Mouse (Mus musculus) ovary, postnatal 10 days (tissue): ENCODE results near the gene Ankrd7.
A peak's percentile ranks its signal among the peaks of the same experiment; 100 is the strongest.
"Not testable (repeated sequence)": the region's sequence is repeated elsewhere in the genome, so short reads cannot be mapped to it uniquely, and the experiment has no call there.

Experiments
- DNase-seq: peaks from one replicate; pipeline ENCODE4 v3.0.0; 2022; ENCODE audit warnings: low spot score

Ankrd7 gene

GRCm38 (mm10) chr6:18866018-18866417 lies at the start of gene Ankrd7:
Ankrd7 (plus strand) TSS chr6:18866318.
- DNase-seq, result no peak

GRCm38 (mm10) chr6:18819343-18819742 lies 46.8 kb upstream of the Ankrd7 start:
- no peak for DNase-seq

GRCm38 (mm10) chr6:18820246-18820645 lies 45.9 kb upstream of the Ankrd7 start:
- no peak for DNase-seq

DNA sequence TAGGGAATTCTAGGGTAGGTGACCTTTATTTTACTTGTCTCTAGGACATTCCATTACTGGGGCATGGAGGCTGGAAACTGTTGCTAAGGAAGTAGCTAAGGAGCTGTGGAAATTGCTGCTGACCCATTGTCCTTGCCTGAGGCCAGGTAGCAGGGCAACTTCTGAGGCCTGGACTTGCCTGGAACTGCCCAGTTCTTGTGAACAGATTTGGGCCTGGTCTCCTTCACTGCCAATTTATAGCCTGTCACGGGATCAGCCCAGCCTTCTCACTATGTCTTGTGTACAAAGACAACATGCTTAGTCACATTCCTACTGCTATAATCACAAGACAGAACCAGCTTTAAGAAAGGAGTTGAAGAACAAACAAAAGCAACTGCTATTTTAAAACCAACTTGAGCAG lies 43.3 kb upstream of the Ankrd7 start:
- DNase-seq, result no peak

GRCm38 (mm10) chr6:18832958-18833357 lies 33.2 kb upstream of the Ankrd7 start:
- no peak for DNase-seq

GRCm38 (mm10) chr6:18844529-18844928 lies 21.6 kb upstream of the Ankrd7 start:
- DNase-seq, result not testable (repeated sequence)

DNA sequence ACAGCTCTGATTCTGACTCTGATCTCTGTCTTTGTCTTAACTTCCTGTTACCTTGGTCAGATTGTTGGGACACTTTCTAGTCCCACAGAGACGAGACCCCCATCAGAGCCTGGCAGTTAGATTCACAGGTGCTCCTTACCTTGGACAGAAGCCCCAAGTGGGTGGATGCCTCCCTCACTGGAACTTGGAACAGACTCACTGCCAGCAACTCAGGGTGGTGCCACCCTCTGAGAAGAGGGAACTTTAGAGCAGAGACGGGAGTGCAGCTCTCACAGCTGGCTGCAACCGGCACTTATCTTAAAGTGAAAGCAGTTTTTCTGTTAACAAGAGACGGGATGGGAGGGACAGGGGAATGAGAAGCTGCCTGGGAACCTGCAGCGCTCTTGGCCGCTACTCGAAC lies 20.5 kb upstream of the Ankrd7 start:
- not testable (repeated sequence) for DNase-seq

- peak; percentile 94 for DNase-seq
These were observed 17.9 kb upstream of the Ankrd7 start, which contains the start of gene Lsm8 for GRCm38 (mm10) chr6:18848051-18848701. Lsm8 (plus strand) TSS chr6:18848579.

DNA sequence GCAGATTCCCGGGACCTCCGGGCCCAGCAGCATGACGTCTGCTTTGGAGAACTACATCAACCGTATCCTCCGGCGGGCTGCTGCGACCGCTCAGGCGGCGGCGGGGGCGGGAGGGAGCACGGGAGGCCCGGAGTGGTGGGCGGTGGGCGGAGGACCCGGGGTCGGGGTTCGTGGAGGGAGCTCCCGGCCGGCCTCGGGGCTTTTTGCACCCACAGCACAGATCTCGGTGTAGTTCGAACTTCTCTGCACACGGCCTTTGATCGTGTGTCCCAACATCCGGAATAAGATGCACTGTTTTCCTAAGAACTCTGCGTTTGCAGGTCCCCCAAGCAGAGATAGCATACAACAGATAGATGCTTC lies 17.4 kb upstream of the Ankrd7 start:
- DNase-seq, result no peak

DNA sequence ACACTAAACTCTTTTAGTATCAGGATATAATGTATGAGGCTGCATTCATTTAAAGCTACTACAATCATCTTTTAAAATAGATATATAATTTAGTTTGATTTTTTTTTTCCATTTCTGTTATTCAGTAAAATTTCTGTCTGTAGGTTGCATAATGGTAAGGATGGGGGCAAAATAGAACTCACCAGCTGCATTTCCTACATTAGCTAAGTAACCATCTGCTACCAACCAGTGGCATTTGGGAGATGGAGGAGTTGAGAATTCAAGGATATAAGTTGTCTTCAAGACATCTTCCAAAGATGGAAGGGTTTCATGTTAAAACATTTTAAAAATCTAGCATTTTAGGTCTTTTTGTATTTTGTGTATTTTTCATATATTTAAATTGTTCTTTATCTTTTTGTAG lies 10.8 kb upstream of the Ankrd7 start:
- DNase-seq, result no peak

DNA sequence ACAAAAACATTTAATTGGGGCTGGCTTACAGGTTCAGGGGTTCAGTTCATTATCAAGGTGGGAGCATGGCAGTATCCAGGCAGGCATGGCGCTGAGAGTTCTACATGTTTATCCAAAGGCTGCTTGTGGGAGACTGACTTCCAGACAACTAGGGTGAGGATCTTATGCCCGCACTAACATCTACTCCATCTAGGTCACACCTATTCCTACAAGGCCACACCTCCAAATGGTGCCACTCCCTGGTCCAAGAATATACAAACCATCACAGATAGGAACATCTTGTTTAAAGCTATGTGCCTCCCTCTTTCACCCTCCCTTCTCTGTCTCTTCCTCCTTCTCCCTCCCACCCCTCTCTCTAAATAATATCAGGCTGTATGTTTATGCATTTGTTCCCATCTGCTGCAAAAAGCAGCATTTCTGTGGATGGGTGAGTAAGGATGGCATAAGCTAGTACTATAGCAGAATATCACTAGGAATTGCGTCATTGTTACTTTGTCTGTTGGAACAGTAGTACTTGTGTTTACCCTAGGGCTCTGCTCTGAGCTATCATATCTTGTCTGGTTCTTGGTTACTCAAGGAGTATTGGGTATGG lies 9.5 kb upstream of the Ankrd7 start:
- DNase-seq, result no peak

DNA sequence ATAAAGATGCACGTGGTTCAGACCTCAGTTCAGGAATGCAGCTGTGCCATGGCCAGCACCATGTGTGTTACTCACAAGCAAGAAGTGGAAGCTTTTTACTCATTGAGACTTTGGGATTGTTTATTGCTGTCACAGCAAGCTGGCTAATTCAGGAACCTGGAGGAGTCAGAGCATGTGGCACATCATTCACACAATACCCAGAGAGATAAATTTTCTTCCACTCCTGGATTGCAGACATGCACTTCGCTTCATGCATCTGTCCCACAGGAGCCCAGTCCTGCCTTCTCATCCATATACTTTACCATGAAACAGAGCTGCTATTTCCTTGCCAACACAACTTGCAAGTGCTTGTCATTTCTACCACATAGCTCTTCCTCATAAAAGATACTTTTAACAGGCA lies 22.9 kb downstream of the Ankrd7 start:
- DNase-seq, result no peak

DNA sequence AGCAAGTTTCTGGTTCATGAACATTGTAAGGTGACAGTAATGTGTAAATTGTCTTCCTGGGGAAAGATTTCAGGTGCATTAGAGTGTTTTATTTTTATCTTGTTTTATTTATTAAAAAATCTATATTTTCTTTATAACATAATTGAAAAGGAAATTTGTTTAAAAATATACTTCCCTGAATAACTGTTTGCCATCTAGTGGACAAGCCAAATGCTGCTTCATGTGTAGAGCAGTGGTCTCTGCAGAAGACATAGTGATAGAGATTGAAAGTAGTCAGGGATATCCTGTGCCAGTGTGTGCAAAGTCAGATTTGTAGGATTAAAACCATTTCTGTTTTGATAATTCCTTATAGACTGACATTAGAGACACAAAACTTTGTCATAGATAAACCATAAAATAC lies 28.0 kb downstream of the Ankrd7 start:
- no peak for DNase-seq

- no peak for DNase-seq
These were observed 41.1 kb downstream of the Ankrd7 start for GRCm38 (mm10) chr6:18907173-18907572.

DNA sequence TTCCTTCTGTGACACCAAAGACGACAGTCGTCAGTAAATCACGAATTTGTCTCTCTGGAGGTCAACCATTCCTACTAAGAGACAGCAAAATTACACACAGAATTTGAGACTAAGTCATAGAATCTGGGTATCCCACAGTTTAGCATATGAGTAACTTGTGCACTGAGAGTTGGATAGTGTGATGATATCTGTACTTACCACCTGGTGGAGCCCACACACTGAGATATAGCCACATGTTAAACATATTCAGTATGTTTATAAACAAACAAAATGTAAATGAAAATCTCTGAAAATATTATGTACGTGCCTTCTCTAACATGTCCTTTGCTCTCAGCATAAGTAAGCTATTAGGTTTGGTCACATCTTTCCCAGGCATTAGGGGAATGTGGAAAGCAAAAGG lies 47.1 kb downstream of the Ankrd7 start:
- DNase-seq, result no peak

DNA sequence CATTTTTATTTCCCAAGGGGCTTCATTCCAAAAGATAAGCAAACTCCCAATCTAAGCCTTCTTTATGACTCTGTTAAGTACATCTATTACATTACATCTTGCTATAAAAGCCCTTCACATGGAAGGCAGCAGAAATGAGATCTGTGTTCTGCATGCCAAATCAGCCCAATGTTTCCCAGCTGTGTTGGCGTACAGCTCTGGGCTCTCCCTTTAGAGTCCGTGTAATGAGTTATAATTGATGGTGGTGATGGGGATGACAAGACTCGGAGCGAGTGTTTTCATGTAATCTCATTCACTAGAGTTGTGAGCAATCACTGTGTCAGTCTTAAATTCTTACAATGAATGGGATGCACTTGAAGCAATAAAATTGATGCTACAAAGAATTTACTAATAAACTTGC lies 49.9 kb downstream of the Ankrd7 start:
- DNase-seq, result no peak

- no peak for DNase-seq
These were observed 50.4 kb downstream of the Ankrd7 start for GRCm38 (mm10) chr6:18916471-18916870.
